Mouse (Mus musculus) thymus, adult 2 months (tissue): Measurements from ENCODE around the gene Emg1. TPM values are rescaled to one million over a fixed set of nuclear protein-coding genes. Genes with fewer than 3 reads are reported as not detected.

ENCODE experiments used
- DNase-seq: peaks from one replicate; pipeline ENCODE4 v3.0.0; 2021
- H3K27ac ChIP-seq: fragments of 200-500 bp; 2 replicates; pipeline ENCODE4 v1.5.1; 2012; ENCODE audit warnings: low read length, control low read depth; ENCODE audit not compliant: control insufficient read depth, insufficient read depth
- H3K27me3 ChIP-seq: fragments of 200-500 bp; 2 replicates; pipeline ENCODE4 v1.6.1; 2012; ENCODE audit warnings: mild to moderate bottlenecking, low read length, moderate library complexity, mixed read lengths; ENCODE audit not compliant: control insufficient read depth, insufficient read depth
- H3K36me3 ChIP-seq: fragments of 200-500 bp; 2 replicates; pipeline ENCODE4 v1.6.1; 2012; ENCODE audit warnings: mild to moderate bottlenecking, low read length, moderate library complexity; ENCODE audit not compliant: control insufficient read depth, insufficient read depth
- H3K4me1 ChIP-seq: fragments of 200-500 bp; replicated peaks from 2 replicates; pipeline ENCODE4 v1.6.1; 2012; ENCODE audit warnings: low read length; ENCODE audit not compliant: control insufficient read depth, insufficient read depth
- H3K4me3 ChIP-seq: fragments of 200-500 bp; 2 replicates; pipeline ENCODE4 v1.5.1; 2012; ENCODE audit warnings: mild to moderate bottlenecking, low read length, control low read depth, moderate library complexity; ENCODE audit not compliant: control insufficient read depth, insufficient read depth
- CTCF ChIP-seq: fragments of 200-500 bp; IDR thresholded peaks from 2 replicates; pipeline ENCODE4 v1.5.1; 2012; ENCODE audit warnings: mild to moderate bottlenecking, control low read depth, low read length, moderate library complexity, borderline replicate concordance; ENCODE audit not compliant: control insufficient read depth, poor library complexity, insufficient read depth; ENCODE audit errors: extremely low read depth
- POLR2A ChIP-seq: fragments of 200-500 bp; IDR thresholded peaks from 2 replicates; pipeline ENCODE4 v1.6.1; 2012; ENCODE audit warnings: mild to moderate bottlenecking, low read length, control low read depth, moderate library complexity; ENCODE audit not compliant: control insufficient read depth, poor library complexity, insufficient read depth; ENCODE audit errors: extremely low read depth
- WGBS: fragments of 180-500 bp; shearing (Covaris S2); methylation state at CpG from one replicate; pipeline ENCODE4 v1.1.7; 2018; 5-methylcytosine and 5-hydroxymethylcytosine counted together
- polyA plus RNA-seq: library from polyadenylated mRNA; depleted of rRNA; stranded (reverse); fragments of >200 nt; gene quantifications from 2 replicates; pipeline ENCODE4 v1.2.3, GENCODE M21; 2012

The Emg1 gene
- polyA plus RNA-seq, 1 experiment: 210 TPM

DNA sequence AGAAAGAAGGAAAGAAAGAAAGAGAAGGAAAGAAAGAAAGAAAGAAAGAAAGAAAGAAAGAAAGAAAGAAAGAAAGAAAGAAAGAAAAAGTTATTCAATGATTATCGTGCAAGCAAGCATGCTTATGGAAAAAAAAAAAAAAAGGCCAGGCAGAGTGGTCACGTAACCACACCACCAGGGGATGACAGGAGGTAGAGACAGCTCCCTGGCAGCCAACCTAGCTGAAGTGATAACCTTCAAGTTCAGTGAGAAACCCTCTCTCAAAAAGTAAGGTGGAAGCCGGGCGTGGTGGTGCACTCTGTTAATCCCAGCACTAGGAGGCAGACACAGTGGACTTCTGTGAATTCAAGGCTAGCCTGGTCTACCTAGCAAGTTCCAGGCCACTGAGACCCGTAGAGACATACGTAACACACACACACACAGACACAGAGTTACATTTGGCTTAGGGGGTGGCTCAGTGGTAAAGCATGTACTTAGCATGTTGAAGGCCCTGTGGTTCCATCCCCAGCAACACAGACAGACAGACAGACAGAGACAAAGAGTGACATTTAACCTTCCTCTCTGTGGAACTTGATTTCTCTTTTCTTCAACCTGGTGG is 11.0 kb upstream of the Emg1 start:
- H3K27me3 ChIP-seq: no peaks in the 10 kb centered on the region
- 68% methylated on average over 6 of the region's 6 CpGs for WGBS
- H3K27ac ChIP-seq: peak overlapping the region; percentile 64
- H3K4me1 ChIP-seq: peaks cover 48% of the 10 kb centered on the region
- DNase-seq: no peak
- no peak overlapping the region for H3K4me3 ChIP-seq
- H3K36me3 ChIP-seq: peaks cover 33% of the 10 kb centered on the region
- TF ChIP-seq POLR2A (no peak), CTCF (no peak)

DNA sequence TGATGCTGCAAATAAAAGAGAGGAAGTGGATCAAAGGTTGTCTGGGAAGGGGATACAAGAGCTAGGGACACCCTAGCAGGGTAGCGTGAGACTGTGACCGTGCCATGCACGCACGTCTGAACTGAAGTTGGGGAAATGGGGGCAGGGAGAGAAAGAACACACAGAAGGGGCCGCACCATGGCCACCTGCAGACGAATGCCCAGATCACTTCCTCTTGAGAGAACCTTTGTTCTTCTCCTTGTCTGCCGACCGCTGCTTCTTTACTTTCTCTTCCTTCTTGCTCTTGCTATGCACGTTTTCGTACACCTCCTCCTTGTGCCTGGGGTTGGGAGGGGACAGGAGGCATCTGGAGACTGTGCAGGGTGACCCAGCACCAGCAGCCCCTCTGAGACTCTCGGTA is 8.9 kb upstream of the Emg1 start:
- H3K4me1 ChIP-seq: peaks cover 48% of the 10 kb centered on the region
- DNase-seq: no peak
- no peaks in the 10 kb centered on the region for H3K27me3 ChIP-seq
- WGBS: 3% methylated on average over 11 of the region's 11 CpGs
- no peak for TF ChIP-seq CTCF
- 0 out of 2 replicates have a peak, but pooled peaks have one; percentile 10 for TF ChIP-seq POLR2A
- peak overlapping the region; percentile 10 for H3K4me3 ChIP-seq
- peak overlapping the region; percentile 81 for H3K27ac ChIP-seq
- peaks cover 26% of the 10 kb centered on the region for H3K36me3 ChIP-seq

DNA sequence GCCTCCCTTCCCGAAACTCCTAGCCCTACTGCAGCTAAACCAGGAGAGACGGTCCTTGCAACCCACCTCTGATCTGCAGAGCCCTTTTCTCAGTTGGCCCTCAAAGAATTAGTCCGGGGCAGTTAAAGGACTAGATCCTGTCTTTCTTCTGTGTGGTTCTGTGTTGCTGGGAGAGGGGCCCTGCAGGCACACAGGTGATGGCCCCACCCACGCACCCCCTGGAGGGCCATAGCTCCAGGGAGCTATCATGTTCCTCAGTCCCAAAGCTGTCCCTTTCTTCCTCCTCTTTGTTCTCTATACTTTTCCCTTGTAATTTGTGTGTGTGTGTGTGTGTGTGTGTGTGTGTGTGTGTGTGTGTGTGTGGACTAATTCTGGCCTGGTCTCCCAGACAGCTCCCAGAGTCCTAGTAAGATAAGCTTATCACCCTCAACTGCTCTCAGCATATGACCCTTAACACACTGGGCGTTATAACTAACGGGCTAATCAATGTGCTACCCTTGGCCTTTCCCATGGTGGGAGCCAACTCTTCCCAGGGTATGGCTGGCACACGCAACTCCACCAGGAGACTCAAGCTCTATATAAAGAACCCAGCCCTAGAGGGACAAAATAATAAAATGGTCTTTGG is 7.5 kb upstream of the Emg1 start:
- Histone ChIP-seq H3K4me1 (peaks cover 41% of the 10 kb centered on the region), H3K4me3 (no peak overlapping the region; the same call in 1 of the 2 replicates), H3K27me3 (no peaks in the 10 kb centered on the region), H3K36me3 (peaks cover 20% of the 10 kb centered on the region), H3K27ac (no peak overlapping the region)
- TF ChIP-seq CTCF: no peak
- TF ChIP-seq POLR2A: no peak
- 91% methylated on average over 7 of the region's 7 CpGs for WGBS
- DNase-seq: no peak

DNA sequence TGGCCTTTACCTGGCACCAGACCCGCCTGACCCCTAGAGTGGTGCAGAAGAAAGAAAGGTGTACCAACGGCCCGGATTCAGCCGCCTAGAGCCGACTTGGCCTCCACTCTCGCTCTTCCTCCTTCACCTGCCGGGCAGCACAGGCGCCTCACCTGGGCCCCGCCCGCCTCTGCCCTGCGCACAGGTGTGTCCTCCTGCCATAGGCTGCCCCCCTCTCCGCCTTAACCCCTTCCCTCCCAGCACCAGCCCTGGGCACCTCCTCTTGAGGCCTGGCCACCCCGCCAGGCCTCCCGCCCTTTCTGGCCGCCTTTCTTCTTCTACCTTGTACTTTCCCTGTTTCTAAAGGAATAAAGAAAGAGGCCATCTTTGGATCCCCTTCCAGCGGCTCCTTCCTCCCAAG is 6.7 kb upstream of the Emg1 start:
- H3K4me1 ChIP-seq: peaks cover 40% of the 10 kb centered on the region
- no peaks in the 10 kb centered on the region for H3K27me3 ChIP-seq
- peaks cover 18% of the 10 kb centered on the region for H3K36me3 ChIP-seq
- TF ChIP-seq CTCF (no peak), POLR2A (no peak)
- peak overlapping the region; percentile 29; the same call in 1 of the 2 replicates for H3K27ac ChIP-seq
- no peak for DNase-seq
- 89% methylated on average over 16 of the region's 16 CpGs for WGBS
- H3K4me3 ChIP-seq: peak overlapping the region; percentile 18

DNA sequence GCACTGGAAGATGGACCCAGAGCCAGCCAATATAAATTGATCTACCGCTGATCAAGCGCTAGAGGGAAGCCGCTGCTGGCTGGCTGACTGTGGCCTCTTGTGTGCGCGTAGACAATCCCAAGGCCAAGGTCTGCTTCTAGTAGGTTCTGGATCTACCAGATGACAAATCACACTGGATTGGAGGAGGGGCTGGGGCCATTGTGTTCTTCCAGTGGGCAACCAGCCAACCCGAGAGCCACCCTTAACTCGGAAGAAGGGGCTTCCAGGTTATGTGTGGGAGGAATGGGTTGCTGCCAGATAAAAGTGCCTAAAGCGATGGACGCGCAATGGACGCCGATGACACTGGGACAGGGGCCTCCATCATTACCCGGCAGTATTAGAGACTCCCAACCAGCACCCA is 6.0 kb upstream of the Emg1 start:
- DNase-seq: no peak
- peaks cover 15% of the 10 kb centered on the region for H3K36me3 ChIP-seq
- no peak overlapping the region for H3K27ac ChIP-seq
- H3K4me1 ChIP-seq: peaks cover 37% of the 10 kb centered on the region
- H3K27me3 ChIP-seq: no peaks in the 10 kb centered on the region
- 94% methylated on average over 13 of the region's 13 CpGs for WGBS
- peak overlapping the region; percentile 18 for H3K4me3 ChIP-seq
- TF ChIP-seq CTCF (no peak), POLR2A (no peak)

DNA sequence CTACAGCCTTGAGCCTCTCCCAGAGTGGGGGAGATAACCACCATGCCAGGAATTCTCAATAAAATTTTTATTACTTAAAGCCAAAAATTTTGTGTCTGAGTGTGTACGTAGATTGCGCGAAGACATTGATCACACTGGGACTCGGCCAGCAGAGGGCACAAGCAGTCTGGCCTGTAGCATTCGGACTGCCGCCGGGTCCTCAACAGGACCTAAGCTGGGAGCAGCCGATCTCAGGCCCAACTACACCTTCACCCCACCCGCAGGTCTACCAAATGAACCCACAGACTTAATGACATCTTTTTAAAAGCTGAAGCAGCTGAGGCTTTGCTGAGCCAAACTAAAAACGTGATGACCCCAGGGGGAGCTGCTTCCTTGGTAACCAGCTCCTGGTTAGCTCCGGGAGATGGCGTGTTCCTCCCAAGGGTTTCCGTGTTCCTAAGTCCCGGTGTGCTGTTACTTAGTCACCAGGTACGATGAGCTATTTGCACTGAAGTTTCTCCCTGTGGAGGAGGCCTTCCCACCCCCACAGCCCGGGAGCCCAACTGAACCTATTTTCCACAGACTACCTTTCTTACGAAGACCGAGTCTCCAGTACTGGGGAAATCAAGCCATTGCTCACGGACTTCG is 5.0 kb upstream of the Emg1 start:
- TF ChIP-seq POLR2A (no peak), CTCF (peak; percentile 81; the same call in 1 of the 2 replicates)
- 67% methylated on average over 20 of the region's 20 CpGs for WGBS
- peak; percentile 52 for DNase-seq
- no peak overlapping the region for H3K4me3 ChIP-seq
- no peak overlapping the region for H3K27ac ChIP-seq
- H3K27me3 ChIP-seq: no peaks in the 10 kb centered on the region
- H3K4me1 ChIP-seq: peaks cover 35% of the 10 kb centered on the region
- peaks cover 15% of the 10 kb centered on the region for H3K36me3 ChIP-seq
